Mouse (Mus musculus) CH12F3 (cell line): ENCODE data around the gene Snx13.

Experiments
- in situ Hi-C: fragments of 300-500 bp; cut with MboI; formaldehyde crosslinking; loops from 2 replicates; pipeline ENCODE4 v1.14.3; 2020; ENCODE audit warnings: low sequenced_read_pairs

Snx13 gene

DNA sequence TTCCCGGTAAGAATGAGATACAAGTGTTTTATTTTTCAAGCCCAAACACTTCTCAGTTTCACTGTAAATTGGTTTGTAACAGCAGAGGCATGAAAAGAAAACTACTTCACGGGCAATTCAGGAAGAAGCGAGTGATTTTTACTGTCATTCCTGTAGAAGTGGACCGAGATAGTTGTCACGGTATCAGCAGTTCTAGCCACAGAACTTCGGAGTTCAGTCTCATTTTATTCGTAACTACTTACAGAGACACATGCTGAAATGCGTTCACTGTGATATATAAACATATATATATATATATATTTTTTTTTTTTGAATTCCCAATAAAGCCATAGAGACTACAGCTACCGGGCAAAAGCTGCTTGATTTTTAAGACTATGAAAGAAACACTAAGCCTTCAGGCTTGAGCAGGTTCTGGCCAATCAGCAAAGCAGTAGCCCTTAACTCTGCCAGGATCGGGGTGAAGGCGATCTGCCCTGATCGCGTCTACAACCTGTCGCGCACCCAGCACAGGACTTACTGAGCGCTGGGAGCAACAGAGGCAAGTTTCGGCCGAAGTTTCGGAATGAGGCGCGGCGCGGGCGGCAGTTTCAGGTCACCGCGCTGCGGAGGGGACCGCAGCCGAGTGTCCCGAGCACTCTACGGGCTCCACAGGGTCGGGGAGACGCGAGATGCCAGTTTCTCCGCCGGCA, 532 bp upstream of the Snx13 start:
- in situ Hi-C loops = no loop called here

DNA sequence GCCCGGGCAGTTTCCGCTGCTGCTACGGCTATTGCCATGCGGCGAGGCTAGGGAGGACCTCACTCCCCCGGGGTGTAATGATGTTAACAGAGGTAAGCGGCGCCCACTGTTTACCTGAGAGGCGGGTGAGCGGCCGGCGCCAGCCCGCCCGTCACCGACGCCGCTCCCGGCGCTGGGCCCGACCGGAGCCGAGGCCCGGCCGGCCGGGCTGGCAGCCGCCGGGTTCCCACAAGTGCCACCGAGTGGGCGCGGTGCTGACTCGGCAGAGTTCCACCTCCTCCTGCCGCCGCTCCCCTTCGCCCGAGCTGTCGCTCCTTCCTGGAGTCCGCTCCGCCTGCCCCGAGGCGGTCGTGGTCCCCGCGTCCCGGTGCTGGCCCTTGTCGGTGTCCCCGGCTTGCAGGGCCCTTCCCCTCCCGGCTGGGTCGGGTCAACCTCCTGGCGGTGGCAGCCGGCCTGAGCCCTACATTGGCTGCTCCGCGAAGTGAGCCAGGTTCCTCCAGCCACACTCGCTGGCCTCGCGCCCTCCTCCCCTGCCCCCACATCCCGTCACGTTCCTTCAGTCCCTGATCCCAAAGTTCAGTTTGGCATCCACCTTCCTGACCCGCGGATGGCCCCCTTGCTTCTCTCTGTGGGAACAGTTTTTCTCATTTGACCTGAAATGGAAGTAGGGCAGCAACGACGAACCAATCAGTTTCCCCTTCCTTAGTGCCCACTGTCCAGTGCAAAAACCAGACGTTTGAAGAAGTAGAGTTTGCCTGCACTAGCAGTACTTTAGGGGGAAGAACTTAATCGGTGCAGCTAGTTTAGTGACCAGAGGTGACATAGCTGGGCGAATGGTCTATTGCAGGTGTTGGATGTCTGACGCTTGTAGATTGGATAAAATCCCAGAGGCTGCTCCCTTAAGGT, 587 bp downstream of the Snx13 start:
- in situ Hi-C loops = no loop called here

DNA sequence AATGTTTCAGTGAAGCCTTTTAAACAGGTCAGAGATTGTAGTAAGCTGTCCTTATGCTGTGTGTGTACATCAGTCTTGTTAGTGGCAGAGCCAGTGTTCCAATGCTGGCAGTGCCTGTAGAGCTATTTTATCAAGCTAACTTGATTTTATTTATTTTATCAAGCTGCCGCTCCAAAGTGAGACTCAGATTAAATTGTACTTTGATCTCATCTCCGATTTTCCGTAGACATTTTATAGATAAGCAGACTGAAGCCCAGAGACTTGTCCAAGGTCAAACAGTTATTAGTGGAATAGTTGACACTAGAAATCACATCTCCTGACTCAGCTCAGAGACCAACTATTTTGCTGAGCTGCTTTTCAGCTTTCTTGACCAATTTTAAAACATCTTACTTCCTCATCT, 1.9 kb downstream of the Snx13 start:
- in situ Hi-C loops = no loop called here

DNA sequence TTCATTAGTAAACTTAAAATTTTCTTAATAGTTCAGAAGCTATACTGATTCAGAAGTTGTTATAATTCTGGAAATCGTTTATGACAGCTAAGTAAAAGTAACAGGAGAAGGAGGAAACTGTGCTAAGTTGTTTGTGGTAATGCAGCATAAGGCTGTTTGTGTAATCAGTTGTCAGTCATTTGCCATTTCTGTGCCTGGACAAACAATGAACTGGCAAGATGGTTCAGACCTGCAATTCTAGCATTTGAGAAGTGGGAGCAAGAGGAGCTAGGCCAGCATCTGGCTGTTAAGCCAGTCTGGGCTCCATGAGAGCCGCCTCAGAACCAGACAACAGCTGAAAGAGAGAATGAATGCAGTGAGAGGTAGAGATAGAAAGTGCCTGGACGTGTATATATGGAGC, 3.5 kb downstream of the Snx13 start:
- in situ Hi-C loops = no loop called here

DNA sequence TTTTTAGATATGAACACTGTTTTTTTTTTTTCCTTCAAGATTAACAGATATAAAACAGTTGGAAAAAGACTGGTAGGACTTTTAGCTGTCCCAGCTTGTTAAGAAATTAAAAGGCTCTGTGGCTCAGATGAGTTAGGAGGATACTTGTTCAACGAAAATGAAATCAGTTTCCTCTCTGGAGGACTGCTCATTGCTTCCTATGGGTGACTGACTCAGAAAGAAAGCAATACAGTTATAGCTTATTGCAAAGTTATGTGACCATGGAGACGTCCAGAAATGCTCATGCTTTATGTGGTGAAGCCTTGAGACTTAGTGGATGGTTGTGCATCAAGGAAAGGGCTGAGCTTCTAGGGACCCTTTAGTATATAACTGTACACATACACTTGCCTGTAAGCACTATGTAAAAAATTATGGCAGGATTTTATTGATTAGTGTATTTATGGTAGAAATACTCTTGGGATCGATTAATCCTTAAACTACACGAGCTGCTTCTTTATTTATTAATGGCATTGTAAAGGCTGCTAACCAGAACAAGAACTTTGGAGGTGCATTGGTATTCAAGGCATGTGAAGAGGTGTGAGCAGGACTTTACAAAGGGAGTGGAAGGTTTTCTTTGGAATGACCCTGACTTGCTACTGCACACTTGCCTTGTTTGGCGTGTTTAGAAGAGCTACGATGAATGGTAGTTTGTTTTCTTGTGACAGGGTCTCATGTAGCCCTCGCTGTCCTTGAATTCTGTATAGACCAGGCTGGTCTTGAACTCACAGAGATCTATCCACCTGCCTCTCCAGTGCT, 4.2 kb downstream of the Snx13 start:
- in situ Hi-C loops = no loop called here

DNA sequence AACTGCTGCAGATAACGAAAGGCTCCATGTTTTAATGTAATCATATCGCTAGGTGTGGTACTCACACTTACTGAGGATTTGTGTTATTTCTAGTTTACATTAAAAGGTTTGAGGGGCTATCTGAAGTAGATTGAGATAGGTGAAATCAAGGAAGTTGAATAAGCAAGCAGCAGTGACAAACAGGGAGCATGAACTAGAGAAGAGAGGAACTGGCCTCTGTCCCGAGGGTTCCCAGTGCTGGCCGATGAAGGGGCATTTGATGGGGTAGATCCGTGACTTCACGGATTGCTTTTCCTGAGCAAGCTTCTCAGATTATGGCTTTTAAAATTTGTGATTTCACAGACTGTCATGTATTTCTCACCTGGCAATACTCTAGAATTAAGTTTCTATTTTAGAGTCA, 7.4 kb downstream of the Snx13 start:
- in situ Hi-C loops = no loop called here

DNA sequence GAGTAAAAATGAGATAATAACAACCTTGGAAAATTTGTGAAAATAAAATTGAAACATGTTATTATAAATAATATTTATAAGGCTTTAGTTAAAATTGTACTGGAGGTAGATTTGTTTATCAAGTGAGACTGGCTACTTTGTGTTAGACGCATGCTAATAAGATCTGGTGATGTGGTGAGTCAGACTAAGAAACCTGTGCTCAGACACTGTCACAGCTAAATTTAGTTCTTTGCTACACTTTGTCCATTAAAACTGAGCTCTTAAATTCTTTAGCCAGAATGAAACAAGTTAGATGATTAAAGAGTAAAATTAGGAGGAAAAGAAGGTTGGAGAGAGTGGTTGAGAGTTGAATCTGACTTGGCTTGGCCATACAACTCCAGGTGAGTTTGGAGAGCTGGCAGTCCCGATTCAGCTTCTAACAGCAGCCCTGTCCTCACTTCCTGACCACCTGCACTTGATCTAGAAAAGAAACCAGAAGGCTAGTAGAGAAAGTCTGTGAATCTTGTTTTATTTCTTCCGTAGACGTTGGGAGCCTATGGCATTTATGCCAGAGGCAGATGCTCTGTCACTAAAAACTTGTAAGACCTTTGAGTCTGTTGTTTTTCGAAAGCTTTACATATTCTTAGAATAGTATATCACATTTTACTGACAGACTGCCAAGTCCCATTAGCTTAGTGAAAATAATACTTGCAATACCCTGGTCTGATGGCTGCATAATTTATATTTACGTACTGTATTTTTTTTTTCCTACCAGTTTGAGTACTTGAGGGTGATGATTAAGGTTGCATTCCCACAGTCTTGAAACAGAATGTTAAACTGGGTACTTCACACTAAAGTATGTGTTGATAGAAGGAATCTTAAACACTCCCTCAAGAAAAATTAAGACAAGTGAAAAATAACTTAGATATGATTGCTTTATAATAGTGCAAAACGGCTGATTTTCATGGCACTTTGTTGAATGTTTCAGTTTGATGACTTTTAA, 8.4 kb downstream of the Snx13 start:
- in situ Hi-C loops = no loop called here

DNA sequence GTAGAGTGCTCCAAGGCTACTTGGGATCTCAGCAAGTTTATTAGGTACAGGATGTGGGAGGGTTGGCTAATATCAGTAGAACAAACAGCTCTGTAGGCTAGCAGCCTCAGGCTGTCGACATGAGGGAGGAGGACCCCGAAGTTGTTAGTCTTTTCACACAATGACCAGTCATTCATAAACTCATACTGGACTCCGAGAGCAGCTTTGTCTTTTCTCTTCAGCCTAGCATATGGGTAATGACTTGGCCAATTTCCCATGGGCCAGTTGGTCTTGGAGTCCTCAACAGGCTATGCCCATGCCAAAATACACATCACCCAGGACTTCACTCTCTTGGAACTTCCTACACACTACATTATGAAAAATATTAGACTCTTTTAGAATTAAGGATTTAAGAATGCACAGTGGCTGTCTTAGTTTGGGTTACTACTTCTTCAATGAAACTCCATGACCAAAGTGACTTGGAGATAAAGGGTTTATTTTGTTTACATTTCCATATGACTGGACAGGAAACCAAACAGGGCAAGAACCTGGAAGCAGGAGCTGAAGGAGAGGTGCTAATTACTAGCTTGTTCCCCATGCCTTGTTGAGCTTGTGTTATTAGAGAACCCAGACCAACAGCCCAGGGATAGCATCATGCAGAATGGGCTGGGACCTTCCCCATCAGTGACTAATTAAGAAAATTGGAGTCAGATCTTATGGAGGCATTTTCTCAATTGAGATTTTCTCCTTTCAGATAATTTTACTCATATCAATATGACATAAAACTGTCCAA, 16.9 kb downstream of the Snx13 start:
- in situ Hi-C loops = no loop called here

DNA sequence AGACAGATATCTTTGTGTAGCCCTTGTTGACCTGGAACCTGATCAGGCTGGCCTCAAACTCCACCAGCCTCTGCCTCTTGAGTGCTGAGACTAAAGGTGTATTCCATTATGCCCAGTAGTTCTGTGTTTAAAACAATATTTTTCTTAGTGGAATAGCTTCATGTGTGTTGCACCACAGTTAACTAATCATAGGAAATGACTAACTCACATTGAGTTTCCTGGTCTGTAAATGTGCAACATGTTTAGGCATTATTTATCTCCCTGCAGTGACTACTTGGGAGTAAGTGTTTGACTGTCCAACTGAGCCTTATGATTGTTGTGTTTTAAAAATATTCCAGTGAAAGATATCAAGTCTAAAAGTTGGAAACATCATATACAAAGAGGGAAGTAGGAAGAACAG, 20.6 kb downstream of the Snx13 start:
- in situ Hi-C loops = no loop called here

DNA sequence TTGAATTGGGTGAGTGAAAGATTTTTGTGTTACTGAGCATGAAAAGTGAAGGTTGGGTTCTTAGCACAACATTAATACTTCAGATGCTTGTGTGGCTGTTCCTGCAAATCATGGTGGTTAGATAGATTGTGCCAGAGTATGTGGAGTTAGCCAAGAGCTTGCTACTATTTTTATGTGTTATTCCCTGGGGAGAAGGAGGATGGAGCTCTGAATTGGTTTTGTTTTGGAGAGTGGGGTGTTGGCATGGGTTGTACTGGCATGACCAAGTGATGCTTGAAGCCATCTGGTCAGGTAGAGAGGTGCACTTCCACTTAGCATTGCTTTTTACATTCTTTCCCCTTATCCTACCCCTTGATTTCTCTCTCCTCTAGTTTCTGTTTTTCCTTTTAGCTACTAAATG, 24.4 kb downstream of the Snx13 start:
- in situ Hi-C loops = no loop called here

DNA sequence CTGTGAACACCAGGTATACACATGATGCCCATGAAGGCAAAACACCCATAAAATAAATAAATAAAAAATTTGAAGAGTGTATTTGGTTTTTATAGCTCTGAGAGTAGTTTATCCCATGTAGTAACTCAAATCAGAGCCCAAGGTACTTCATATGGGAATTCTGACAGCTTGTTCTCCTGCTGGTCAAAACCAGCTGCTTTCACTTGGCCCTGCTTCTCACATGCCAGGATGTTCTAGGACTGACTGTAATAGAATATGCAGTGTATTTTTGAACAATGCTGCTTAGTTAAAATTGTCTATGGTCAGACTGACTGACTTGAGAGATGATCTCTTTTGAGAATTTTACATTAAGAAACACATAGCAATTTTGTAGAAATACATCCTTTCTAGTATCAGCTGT, 25.2 kb downstream of the Snx13 start:
- in situ Hi-C loops = no loop called here

DNA sequence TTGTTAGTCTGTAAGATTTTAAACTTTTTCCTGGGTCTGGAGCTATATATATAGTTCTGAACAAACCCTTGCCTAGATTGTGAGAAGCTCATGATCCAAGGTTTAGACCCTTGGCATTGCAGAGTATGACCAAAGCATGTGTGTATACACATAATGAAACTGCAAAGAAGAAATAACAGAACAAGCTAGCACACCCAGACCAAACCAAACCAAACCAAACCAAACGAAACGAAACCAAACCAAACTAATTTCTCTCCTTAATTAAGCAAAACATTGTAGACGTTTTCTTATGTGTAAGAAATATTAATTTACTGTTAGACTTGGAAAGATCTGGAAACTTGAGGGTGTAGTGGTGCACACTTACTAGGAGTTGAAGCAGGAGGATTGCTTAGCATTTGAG, 29.0 kb downstream of the Snx13 start:
- in situ Hi-C loops = no loop called here

DNA sequence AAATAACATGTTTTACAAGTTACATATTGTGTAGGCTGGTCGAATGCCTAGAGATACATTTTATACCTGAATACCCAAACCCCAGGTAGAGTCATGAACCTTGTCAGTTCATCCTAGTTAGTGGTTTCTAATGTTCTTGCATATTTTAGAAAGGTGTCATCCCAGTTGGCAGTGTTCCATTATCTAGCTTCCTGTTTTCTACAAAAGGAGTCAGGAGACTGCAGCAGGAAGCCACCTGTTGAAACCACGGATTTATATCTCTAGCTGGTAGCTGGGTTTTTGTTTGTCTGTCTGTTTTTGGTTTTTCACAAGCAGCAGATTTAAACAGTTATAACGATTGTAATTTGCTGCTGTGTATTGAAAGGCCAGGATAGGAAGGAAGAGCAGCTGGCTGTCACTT, 76.6 kb downstream of the Snx13 start:
- in situ Hi-C loops = no loop called here

DNA sequence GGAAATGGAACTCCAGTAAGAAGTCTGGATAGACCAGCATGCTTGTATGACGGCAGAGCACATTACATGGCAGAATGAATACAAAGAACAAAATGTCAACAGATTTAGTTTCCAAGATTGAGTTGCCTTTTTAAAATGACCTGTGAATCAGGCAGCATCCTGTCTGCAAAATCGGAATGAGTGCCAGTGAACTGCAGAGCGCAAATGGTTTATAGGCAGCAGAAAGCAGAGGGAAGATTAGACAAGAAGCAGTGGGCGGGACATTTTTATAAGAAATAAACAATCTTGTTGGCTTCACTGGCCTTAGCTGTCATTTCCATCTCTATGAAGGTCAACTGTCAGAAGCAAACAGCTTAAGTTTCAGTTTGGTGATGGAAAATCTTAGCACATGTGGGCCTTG, 106.2 kb downstream of the Snx13 start:
- in situ Hi-C loops = no loop called here

DNA sequence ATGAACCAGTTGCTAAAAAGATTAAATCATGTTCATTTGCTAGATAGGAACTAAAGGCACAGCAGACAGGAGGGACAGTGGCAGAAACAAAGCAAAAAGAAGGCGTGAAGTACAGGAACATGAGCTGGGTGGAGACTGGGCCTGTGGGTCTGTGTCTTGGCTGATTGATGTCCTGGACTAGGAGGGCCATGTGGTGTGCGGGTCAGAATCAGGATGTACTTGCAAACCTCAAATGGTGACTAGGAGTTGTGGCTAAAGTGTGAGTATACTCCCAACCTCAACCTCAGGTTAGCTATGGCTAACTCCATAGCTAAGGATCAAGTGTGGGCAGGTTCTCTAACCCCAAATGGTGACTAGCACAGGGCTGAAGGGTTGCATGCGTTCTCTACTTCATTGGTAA, 107.2 kb downstream of the Snx13 start:
- in situ Hi-C loops = no loop called here

DNA sequence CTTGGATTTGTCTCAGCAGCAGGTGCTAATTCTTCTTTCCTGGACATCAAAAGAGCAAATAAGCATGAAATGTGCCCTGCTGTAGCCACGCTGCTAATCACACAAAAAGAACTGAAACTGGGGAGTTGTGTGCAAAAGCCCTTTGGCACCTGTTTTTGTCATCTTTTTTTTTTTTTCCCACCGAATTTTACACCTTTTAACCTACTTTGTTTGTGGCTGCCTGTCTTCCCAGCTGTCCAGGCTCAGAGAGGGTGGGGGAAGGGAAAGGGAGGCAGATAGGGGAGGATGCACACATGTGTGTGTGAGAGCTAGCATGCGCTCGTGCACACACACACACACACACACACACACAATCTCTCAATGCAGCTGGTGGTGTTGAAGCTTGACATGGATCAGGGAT, 110.3 kb downstream of the Snx13 start:
- in situ Hi-C loops = no loop called here

DNA sequence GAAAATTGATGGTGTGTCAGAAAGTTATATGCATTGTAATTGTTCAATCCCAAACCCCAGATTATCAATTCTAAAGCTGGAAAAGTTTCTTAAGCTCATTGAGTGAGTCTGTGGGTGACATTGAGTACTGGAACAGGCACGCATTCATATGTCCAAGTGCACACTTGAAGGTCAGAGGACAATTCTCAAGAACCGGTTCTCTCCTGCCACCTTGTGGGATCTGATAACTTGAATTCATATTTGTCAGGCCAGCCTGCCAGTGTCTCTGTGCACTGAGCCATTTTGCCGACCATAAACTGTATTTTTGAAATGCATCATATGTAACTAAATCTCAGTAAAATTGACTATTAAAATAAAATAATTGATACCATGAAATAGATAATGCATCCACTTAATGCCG, 114.7 kb downstream of the Snx13 start:
- in situ Hi-C loops = no loop called here

DNA sequence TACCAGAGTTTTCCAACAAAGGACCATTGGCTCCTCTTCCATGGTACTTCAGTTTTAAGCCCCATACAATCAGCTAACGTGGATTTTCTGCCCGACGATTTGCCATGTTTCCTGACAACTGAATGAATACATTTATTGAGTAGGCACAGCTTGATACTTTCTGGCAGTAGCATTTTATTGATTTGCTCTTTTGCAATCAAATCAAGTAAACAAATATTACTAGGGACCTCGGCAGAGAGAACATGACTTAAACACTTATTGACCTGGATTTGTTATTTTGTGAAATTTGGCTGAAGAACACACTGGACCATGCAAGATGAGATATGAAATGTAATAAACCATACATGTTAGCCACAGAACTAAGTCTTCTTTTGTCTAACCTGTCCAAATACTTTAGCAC, 123.3 kb downstream of the Snx13 start:
- in situ Hi-C loops = no loop called here

DNA sequence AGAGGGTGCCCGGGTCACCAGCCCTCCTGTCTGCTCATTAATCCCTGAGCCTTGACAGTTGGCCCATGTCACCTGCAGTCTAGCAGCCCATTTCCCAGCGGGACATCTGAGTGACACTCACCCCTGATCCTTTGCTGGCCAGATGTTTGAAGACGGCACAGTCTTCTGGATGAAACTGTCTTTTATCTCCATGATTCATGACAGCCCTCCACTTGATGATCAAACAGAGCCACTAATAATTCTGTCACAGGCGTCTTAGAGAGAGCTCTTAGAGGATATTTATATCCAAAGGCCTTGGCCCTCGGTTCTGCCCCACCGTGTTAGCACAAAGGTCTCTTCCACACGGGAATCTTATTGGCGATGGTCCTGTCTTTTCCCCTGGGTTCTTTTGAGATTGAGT, 129.0 kb downstream of the Snx13 start:
- in situ Hi-C loops = loop anchor here (25.0 kb wide), 1 partner anchor 1489 kb away; no protein-coding TSS in a partner anchor

DNA sequence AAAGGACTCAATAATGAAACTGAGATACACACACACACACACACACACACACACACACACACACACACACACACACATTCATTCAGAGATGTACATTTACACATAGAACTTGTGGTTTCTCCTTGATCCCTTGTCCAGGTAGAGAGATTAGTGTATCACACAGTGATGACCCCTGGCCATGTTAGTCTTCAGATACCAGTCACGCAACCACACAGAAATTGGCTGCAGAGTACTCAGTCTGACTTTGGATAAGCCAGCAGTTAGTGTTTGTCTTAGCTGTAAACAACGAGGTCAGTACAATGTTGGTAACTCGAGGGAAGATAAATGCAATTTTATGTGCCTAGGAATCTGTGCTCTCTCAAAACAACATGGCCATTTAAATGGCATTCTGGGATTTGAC, 129.6 kb downstream of the Snx13 start:
- in situ Hi-C loops = loop anchor here (25.0 kb wide), 1 partner anchor 1489 kb away; no protein-coding TSS in a partner anchor
